Mouse (Mus musculus) E14TG2a.4 (cell line): ENCODE measurements around the gene Scn11a.

Experiments
- H3K27me3 ChIP-seq: 2 replicates; pipeline ENCODE4 v1.6.1; 2014; ENCODE audit warnings: low read length, control low read depth; ENCODE audit not compliant: insufficient read depth
- H3K36me3 ChIP-seq: 2 replicates; pipeline ENCODE4 v1.6.1; 2014; ENCODE audit warnings: low read length, control low read depth; ENCODE audit not compliant: insufficient read depth
- H3K4me1 ChIP-seq: replicated peaks from 2 replicates; pipeline ENCODE4 v1.6.1; 2014; ENCODE audit warnings: low read depth, low read length, control low read depth
- H3K4me3 ChIP-seq: replicated peaks from 2 replicates; pipeline ENCODE4 v1.5.1; 2014; ENCODE audit warnings: mild to moderate bottlenecking, low read length
- H3K9me3 ChIP-seq: 2 replicates; pipeline ENCODE4 v1.6.1; 2014; ENCODE audit warnings: low read length, control low read depth
- CTCF ChIP-seq: conservative IDR thresholded peaks from 2 replicates; pipeline ENCODE4 v1.5.1; 2014; ENCODE audit warnings: low read length
- NANOG ChIP-seq: IDR thresholded peaks from 2 replicates; pipeline ENCODE4 v1.6.1; 2014; ENCODE audit warnings: borderline replicate concordance, low read length, mixed read lengths
- POU5F1 ChIP-seq: IDR thresholded peaks from 2 replicates; pipeline ENCODE4 v1.6.1; 2014; ENCODE audit warnings: low read length, borderline replicate concordance

The Scn11a gene

DNA sequence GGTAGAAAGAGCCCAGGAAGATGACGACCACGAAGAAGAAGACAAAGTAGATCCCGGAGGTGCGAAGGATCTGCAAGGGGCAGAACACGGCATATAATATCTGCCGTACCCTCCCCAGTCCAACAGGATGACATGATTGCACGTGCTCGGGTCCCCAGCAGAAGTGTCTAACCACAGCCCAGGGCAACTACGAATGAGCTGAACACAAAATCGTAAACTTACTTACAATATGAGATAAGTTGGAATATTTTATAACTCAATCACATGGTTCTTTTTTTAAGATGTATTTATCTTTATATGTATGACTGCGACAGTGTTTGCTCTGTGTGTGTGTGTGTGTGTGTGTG lies 20.8 kb downstream of the Scn11a start:
- Histone ChIP-seq H3K4me3 (no peak overlapping the region), H3K27me3 (peaks cover 8% of the 10 kb centered on the region), H3K36me3 (no peaks in the 10 kb centered on the region), H3K4me1 (no peaks in the 10 kb centered on the region), H3K9me3 (no peaks in the 10 kb centered on the region)
- TF ChIP-seq NANOG (no peak), POU5F1 (no peak), CTCF (no peak)

DNA sequence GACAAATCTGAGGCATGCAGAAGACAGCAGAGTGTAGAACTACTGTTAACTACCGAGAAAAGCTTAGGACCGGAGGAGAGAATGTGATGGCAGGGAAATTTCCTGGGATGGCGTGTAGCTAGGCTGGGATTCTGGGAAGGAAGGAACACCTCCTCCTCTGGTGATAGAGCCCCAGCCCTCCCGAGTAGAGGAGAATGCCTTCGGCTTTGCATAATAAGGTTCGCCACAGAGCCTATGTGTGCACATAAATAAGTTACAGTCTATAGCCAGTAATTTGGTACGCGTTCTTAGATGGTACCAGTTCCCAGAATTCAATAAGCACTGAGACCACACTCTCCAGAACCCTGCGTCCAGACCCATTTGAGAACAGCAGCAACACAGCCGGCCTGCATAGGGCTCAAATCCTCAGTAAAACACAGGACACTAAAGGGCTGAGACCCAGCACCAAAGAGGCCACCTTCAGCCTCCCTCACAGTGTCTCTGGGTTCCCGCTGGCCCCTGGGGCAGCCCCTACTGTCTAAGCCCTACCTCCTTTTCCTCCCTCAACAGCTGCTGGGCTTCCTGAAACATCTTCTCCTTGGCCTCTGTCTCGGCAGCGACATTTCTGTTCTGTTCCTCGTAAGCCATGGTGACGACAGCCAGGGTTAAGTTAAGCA lies 21.3 kb downstream of the Scn11a start:
- Histone ChIP-seq H3K36me3 (no peaks in the 10 kb centered on the region), H3K27me3 (peaks cover 8% of the 10 kb centered on the region), H3K9me3 (no peaks in the 10 kb centered on the region), H3K4me1 (no peaks in the 10 kb centered on the region), H3K4me3 (no peak overlapping the region)
- TF ChIP-seq CTCF (no peak), POU5F1 (no peak), NANOG (no peak)

DNA sequence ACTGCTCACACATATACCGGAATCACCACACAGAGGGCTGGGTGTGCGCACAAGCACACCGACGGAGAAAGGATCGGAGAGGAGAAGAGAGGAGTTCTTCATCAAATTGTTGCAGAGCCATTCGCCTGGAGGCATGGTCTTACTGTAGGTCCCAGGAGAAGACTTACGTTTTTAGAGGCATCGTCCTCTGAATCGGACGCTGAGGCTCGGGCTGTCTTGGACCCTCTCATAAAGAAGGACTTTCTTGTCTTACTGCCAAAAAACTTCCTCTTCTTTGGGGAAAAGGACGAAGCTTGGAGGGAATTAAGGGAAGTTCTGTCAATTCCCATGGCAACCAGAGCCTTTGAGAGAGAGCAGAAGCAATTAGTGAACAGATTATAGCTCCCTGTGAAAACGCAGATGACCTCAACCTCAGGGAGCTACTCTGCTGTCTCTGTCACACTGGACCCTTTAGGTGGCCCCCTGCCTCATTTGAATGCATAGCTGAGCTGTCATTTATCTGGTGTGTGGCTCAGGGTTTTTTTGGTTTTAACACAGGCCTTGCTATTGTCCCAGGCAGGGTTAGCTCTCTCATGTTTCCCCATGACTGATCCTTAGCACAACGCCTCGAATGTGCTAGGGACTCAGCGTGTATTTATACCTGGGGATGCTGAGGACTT lies 22.0 kb downstream of the Scn11a start:
- Histone ChIP-seq H3K27me3 (peaks cover 5% of the 10 kb centered on the region), H3K9me3 (no peaks in the 10 kb centered on the region), H3K4me1 (no peaks in the 10 kb centered on the region), H3K4me3 (no peak overlapping the region), H3K36me3 (no peaks in the 10 kb centered on the region)
- TF ChIP-seq NANOG = no peak
- TF ChIP-seq POU5F1 = no peak
- TF ChIP-seq CTCF = no peak

DNA sequence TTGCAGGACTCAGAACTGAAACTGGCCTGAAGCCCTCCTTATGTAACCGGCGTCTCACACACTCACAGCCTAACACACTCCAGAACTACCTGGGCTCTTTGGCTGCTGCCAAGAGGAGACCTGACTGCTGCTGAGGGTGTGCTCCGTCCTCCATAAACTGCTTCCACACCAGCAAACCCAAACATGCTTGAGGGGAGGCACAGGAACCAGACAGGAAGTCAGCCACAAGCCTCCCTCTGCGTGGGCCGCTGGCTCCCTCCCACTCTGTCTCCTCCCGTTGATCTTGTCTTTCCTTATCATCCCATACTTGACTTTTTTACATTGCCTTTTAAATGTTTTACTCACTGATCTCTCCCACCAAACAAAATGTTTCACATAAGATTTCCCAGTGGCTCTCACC lies 23.8 kb downstream of the Scn11a start:
- Histone ChIP-seq H3K36me3 (no peaks in the 10 kb centered on the region), H3K27me3 (peaks cover 5% of the 10 kb centered on the region; the same call in 1 of the 2 replicates), H3K4me3 (no peak overlapping the region), H3K4me1 (no peaks in the 10 kb centered on the region), H3K9me3 (no peaks in the 10 kb centered on the region)
- TF ChIP-seq NANOG = no peak
- no peak for TF ChIP-seq CTCF
- no peak for TF ChIP-seq POU5F1

DNA sequence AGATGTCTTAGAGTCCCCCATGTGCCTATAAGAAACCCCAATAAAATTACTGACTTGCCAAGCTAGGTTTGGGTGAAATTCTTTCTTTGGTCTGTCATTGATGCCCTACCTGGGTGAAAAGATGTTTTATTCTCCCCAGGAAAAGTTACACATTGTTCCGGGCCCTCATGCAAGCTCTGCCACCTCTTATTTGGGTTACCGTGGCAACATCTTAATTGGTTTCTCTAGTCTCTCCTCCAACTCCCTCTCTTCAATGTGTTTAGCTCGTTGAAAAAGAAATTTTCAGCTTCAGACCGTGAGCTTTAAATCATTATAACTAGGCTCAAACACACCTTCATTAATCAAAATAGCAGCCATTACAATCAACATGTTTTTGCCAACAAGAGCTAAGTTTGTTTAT lies 28.5 kb downstream of the Scn11a start:
- no peaks in the 10 kb centered on the region for H3K27me3 ChIP-seq
- no peak overlapping the region for H3K4me3 ChIP-seq
- TF ChIP-seq NANOG = no peak
- no peak for TF ChIP-seq CTCF
- no peak for TF ChIP-seq POU5F1
- H3K36me3 ChIP-seq = no peaks in the 10 kb centered on the region
- no peaks in the 10 kb centered on the region for H3K9me3 ChIP-seq
- H3K4me1 ChIP-seq = no peaks in the 10 kb centered on the region

DNA sequence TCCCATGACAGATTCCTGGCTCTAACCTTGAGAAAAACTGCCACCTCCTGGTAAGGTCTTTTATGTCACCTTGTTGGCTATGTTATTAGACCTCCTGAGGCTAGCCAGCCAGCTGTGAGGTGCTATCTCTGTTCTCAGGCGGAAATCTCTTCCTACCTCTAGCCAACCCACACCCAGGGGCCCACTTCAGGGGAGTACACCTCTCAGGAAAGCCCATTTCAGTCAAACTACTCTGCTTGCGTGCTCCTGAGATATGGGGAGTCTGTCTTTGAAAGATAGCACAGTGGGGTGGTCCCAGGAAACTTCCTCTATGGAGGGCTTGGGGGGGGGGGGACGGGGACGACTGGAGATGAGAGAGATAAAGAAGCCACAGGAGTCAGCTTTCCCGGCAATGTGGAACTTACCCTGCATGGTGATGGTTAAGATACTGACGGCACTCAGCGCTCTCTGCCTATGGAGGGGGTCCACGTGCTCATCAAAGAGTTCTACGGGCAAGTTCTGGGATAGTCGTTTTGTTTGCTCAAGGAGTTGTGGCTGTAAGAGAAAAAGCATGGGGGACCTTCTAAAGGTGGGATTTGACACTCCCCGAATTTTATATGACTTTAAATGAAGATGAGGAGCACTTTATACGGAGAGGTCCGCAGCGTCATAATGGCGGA lies 29.9 kb downstream of the Scn11a start:
- Histone ChIP-seq H3K9me3 (no peaks in the 10 kb centered on the region), H3K4me1 (no peaks in the 10 kb centered on the region), H3K4me3 (no peak overlapping the region), H3K36me3 (no peaks in the 10 kb centered on the region), H3K27me3 (no peaks in the 10 kb centered on the region)
- TF ChIP-seq CTCF = no peak

DNA sequence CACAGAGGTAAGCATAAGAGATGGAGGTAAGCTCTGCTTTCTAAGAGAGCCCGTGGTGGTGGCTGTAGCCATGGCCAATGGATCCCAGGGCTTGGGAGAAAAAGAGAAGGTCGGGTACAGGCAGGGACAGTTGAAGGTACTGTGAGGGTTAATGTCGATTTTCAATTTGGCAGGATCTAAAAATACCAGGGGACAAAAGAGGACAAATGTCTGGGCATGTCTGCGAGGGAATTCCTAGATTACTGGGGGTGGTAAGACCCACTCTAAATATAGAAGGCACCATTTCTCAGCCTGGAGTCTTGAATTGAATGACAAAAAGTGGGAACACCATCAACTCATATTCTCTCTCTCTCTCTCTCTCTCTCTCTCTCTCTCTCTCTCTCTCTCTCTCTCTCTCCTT lies 30.8 kb downstream of the Scn11a start:
- Histone ChIP-seq H3K9me3 (no peaks in the 10 kb centered on the region), H3K4me1 (no peaks in the 10 kb centered on the region), H3K4me3 (no peak overlapping the region), H3K27me3 (no peaks in the 10 kb centered on the region), H3K36me3 (no peaks in the 10 kb centered on the region)
- TF ChIP-seq POU5F1 (no peak), CTCF (no peak), NANOG (no peak)

DNA sequence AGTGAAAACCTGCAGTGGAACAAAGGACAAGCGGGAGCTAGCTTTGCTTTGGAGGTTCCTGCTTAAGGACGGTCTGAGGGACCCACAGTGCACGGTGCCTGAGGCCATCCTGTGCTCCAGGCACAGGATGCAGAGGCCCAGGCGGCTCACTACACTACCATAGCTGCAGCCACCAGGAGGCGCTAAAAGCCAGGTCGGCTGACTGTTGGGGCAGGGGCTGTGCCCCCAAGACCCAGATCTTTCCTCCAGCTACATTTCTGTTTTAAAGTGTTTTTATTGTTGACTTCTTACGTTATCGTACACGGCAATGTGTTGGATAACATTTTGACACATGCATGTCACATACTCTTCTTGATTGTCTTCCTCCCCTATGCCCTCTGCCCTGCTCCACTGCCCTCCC lies 32.8 kb downstream of the Scn11a start:
- no peaks in the 10 kb centered on the region for H3K36me3 ChIP-seq
- TF ChIP-seq CTCF = peak; percentile 63
- TF ChIP-seq POU5F1 = no peak
- H3K27me3 ChIP-seq = no peaks in the 10 kb centered on the region
- no peaks in the 10 kb centered on the region for H3K9me3 ChIP-seq
- H3K4me1 ChIP-seq = no peaks in the 10 kb centered on the region
- peak overlapping the region; percentile 46; the same call in 1 of the 2 replicates for H3K4me3 ChIP-seq

DNA sequence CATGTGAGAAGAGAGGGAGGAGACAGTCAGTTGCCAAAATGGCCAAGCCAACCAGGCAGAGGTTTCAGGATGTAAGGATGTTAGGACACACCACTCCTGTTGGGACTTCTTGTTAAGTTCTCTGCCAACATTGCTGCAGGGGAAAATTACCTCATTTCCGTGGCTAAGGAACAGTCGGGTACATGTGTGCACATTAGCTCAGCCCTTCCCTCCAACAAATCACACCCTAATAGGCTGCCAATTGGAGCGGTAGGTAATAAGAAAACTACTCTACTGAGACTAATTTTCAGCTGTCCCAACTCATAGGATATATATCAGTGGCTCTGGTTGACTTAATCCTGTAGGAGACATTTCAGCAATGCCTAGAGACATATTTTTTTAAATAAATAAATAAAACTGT lies 44.4 kb downstream of the Scn11a start:
- TF ChIP-seq CTCF (no peak), POU5F1 (no peak)

More for the DNA sequence above, 44.4 kb downstream of the Scn11a start:
- no peak overlapping the region for H3K4me3 ChIP-seq
- peaks cover 6% of the 10 kb centered on the region for H3K9me3 ChIP-seq
- H3K4me1 ChIP-seq = no peaks in the 10 kb centered on the region
- no peaks in the 10 kb centered on the region for H3K36me3 ChIP-seq
- peaks cover 8% of the 10 kb centered on the region; the same call in 1 of the 2 replicates for H3K27me3 ChIP-seq
